Mouse (Mus musculus) heart, postnatal 0 days (tissue): Measurements from ENCODE around the gene Pax7.

Source experiments
- CTCF ChIP-seq: IDR thresholded peaks from 2 replicates; pipeline ENCODE4 v1.5.1; 2016; ENCODE audit warnings: antibody characterized with exemption, control low read depth, low read depth
- EP300 ChIP-seq: IDR thresholded peaks from 2 replicates; pipeline ENCODE4 v1.6.1; 2016; ENCODE audit warnings: antibody characterized with exemption, low read depth

DNA sequence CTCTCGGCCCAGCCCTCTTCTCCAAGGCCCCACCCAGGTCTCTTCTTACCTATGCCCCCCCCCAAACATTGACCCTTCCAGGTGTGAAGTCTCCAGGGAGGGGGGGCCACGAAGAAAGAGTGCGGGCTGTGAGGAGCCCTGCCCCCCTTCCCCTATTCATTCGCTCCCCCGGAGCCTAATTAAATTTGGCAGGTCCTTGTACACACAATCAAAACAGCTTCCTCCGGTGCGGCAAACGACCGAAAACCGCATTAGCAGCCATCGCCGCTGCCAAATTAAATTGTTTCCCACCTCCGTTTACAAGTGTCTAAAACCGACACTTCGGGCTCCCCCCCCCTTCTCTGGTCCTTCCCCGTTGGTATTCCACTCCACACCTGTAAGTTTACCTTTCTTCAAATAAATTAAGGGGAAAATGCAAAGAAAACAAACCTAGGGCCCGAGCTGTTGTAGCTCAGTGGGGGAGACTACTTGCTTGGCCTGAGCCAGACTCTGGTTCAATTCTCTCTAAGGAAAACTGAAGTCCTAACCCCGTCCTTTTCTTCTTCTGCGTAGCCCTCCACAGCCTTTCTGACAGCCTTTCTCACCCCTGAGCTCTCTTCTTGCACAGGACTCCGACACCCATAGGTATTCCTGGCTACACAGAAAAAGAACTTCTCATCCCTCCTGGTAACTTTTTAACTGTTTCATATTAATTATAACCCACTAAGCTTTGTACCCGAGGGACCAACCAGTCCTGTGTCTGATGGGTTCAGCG lies 8.6 kb downstream of the Pax7 start:
- TF ChIP-seq CTCF (no peak), EP300 (no peak)
